Mouse (Mus musculus): ENCODE measurements around the gene Il6st.

Il6st gene

GRCm38 (mm10) chr13:112486676-112487075 is 22.8 kb downstream of the Il6st start:
- DNase-seq = no peak

- no peak for DNase-seq
These were observed 26.2 kb downstream of the Il6st start for GRCm38 (mm10) chr13:112490036-112490435.

GRCm38 (mm10) chr13:112491636-112492284 is 27.9 kb downstream of the Il6st start:
- no peak for DNase-seq

- no peak for DNase-seq
These were observed 28.4 kb downstream of the Il6st start for GRCm38 (mm10) chr13:112492285-112492678.

- no peak for DNase-seq
These were observed 30.7 kb downstream of the Il6st start for GRCm38 (mm10) chr13:112494590-112494989.

GRCm38 (mm10) chr13:112500027-112500426 is 36.2 kb downstream of the Il6st start:
- no peak for DNase-seq

- DNase-seq = no peak
These were observed 36.6 kb downstream of the Il6st start for GRCm38 (mm10) chr13:112500466-112500865.

GRCm38 (mm10) chr13:112503846-112504245 is 40.0 kb downstream of the Il6st start:
- DNase-seq = no peak

GRCm38 (mm10) chr13:112505436-112505835 is 41.6 kb downstream of the Il6st start:
- no peak for DNase-seq

GRCm38 (mm10) chr13:112506766-112507165 is 42.9 kb downstream of the Il6st start:
- no peak for DNase-seq

GRCm38 (mm10) chr13:112507691-112508090 is 43.8 kb downstream of the Il6st start:
- peak; percentile 65 for DNase-seq

GRCm38 (mm10) chr13:112508487-112508886 is 44.6 kb downstream of the Il6st start:
- no peak for DNase-seq

- DNase-seq = peak; percentile 67
These were observed 45.6 kb downstream of the Il6st start for GRCm38 (mm10) chr13:112509465-112509864.

GRCm38 (mm10) chr13:112510437-112511212 is 46.8 kb downstream of the Il6st start:
- no peak for DNase-seq

- DNase-seq = no peak
These were observed 47.4 kb downstream of the Il6st start for GRCm38 (mm10) chr13:112511261-112511660.

GRCm38 (mm10) chr13:112511810-112512209 is 47.9 kb downstream of the Il6st start:
- DNase-seq = no peak

GRCm38 (mm10) chr13:112512824-112513223 is 49.0 kb downstream of the Il6st start:
- DNase-seq = no peak

GRCm38 (mm10) chr13:112514546-112514945 is 50.7 kb downstream of the Il6st start:
- peak; percentile 50 for DNase-seq

GRCm38 (mm10) chr13:112522261-112522660 is 58.4 kb downstream of the Il6st start:
- DNase-seq = no peak

- no peak for DNase-seq
These were observed 59.0 kb downstream of the Il6st start for GRCm38 (mm10) chr13:112522896-112523295.

GRCm38 (mm10) chr13:112523346-112523970 is 59.6 kb downstream of the Il6st start:
- no peak for DNase-seq

- DNase-seq = no peak
These were observed 63.3 kb downstream of the Il6st start for GRCm38 (mm10) chr13:112527186-112527585.

- DNase-seq = peak; percentile 82
These were observed 66.0 kb downstream of the Il6st start for GRCm38 (mm10) chr13:112529893-112530292.

GRCm38 (mm10) chr13:112532235-112532634 is 68.4 kb downstream of the Il6st start:
- no peak for DNase-seq

Measured in thymus, postnatal 14 days (tissue).